Mouse (Mus musculus) thymus, adult 2 months (tissue): ENCODE results near the gene Tmem161a.

Experiments
- CTCF ChIP-seq: fragments of 200-500 bp; IDR thresholded peaks from 2 replicates; pipeline ENCODE4 v1.5.1; 2012; ENCODE audit warnings: mild to moderate bottlenecking, control low read depth, low read length, moderate library complexity, borderline replicate concordance; ENCODE audit not compliant: control insufficient read depth, poor library complexity, insufficient read depth; ENCODE audit errors: extremely low read depth
- POLR2A ChIP-seq: fragments of 200-500 bp; IDR thresholded peaks from 2 replicates; pipeline ENCODE4 v1.6.1; 2012; ENCODE audit warnings: mild to moderate bottlenecking, low read length, control low read depth, moderate library complexity; ENCODE audit not compliant: control insufficient read depth, poor library complexity, insufficient read depth; ENCODE audit errors: extremely low read depth

DNA sequence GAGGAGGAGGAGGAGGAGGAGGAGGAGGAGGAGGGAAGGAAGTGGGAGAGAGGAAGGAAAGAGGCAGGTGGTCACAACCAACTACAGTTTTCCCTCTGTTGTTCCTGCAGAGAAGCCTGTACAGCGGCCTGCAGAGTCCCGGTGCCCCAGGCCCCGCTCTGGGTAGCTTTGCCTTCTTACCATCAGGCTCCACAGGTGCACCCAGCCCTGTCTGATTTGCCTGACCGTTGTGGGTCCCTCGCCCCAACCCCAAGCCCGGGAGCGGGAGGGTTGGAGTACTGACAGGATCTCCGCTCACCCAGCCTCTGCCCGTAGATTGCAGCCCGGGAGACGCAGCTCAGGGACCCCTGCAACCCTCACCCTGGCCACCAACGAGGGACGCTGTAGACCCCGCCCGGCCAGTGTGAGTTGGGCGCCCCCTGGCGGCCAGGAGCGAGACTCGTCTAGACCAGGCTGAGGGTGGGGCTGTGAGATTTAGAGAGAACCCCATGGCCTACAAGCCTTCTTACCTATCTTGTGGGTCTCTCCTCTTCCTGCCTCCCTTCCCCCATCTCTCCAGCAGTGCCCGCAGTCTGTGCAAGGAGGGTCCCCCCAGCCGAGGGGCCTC is 5.5 kb upstream of the Tmem161a start:
- TF ChIP-seq CTCF (peak; percentile 98), POLR2A (no peak)
